Mouse (Mus musculus) hindbrain, embryonic 11.5 days (tissue): Measurements from ENCODE around the gene Stk32b. TPM values are rescaled to one million over a fixed set of nuclear protein-coding genes. Genes with fewer than 3 reads are reported as not detected.

Source experiments
- ATAC-seq: fragments of 200-750 bp; cut with Nextera tagmentation; 2 replicates; pipeline ENCODE4 v1.8.0; 2017; ENCODE audit warnings: mild to moderate bottlenecking, moderate TSS enrichment, moderate library complexity; ENCODE audit not compliant: low FRiP score
- DNase-seq: peaks from one replicate; pipeline ENCODE4 v3.0.0-alpha.2; 2015; ENCODE audit warnings: low spot score
- H3K27ac ChIP-seq: fragments of 300-500 bp; sonication (generic); 2 replicates; pipeline ENCODE4 v1.5.1; 2014; ENCODE audit warnings: mild to moderate bottlenecking, low read depth, low read length
- H3K27me3 ChIP-seq: fragments of 300-500 bp; sonication (generic); 2 replicates; pipeline ENCODE4 v1.6.1; 2014; ENCODE audit warnings: mild to moderate bottlenecking, low read length, moderate library complexity, mixed read lengths; ENCODE audit not compliant: control insufficient read depth, insufficient read depth
- H3K36me3 ChIP-seq: fragments of 300-500 bp; sonication (generic); 2 replicates; pipeline ENCODE4 v1.6.1; 2014; ENCODE audit warnings: mild to moderate bottlenecking, low read length, moderate library complexity, mixed read lengths; ENCODE audit not compliant: control insufficient read depth, insufficient read depth
- H3K4me1 ChIP-seq: fragments of 300-500 bp; sonication (generic); replicated peaks from 2 replicates; pipeline ENCODE4 v1.6.1; 2014; ENCODE audit warnings: low read length, mixed read lengths; ENCODE audit not compliant: control insufficient read depth, insufficient read depth
- H3K4me2 ChIP-seq: fragments of 300-500 bp; sonication (generic); replicated peaks from 2 replicates; pipeline ENCODE4 v1.6.1; 2014; ENCODE audit warnings: mild to moderate bottlenecking, low read depth, low read length
- H3K4me3 ChIP-seq: fragments of 300-500 bp; sonication (generic); 2 replicates; pipeline ENCODE4 v1.5.1; 2014; ENCODE audit warnings: low read depth, low read length
- H3K9ac ChIP-seq: fragments of 300-500 bp; sonication (generic); 2 replicates; pipeline ENCODE4 v1.6.1; 2014; ENCODE audit warnings: low read depth, low read length
- H3K9me3 ChIP-seq: fragments of 300-500 bp; sonication (generic); 2 replicates; pipeline ENCODE4 v1.6.1; 2016; ENCODE audit warnings: low read length; ENCODE audit not compliant: control insufficient read depth
- WGBS: fragments of 180-500 bp; shearing (Covaris S2); extraction: QIAGEN DNeasy Blood & Tissue Kit; methylation state at CpG from one replicate; pipeline ENCODE4 v1.1.7; 2014; 5-methylcytosine and 5-hydroxymethylcytosine counted together
- polyA plus RNA-seq: library from polyadenylated mRNA; unstranded; fragments of >200 nt; fragmentation: Nextera tagmentation; extraction: Ambion mirVana; gene quantifications from 2 replicates; pipeline ENCODE4 v1.2.1, GENCODE M21; 2014

Gene Stk32b
- polyA plus RNA-seq, 1 experiment from 2014 or later, result 6.3 TPM

- DNase-seq (no peak), ATAC-seq (no peak)
- H3K4me2 ChIP-seq, result no peak overlapping the region
- H3K27me3 ChIP-seq, result no peaks in the 10 kb centered on the region
- no peak overlapping the region for H3K27ac ChIP-seq
- no peaks in the 10 kb centered on the region for H3K4me1 ChIP-seq
- H3K36me3 ChIP-seq, result no peaks in the 10 kb centered on the region
- no peaks in the 10 kb centered on the region for H3K9me3 ChIP-seq
- H3K9ac ChIP-seq, result no peak overlapping the region
- no peak overlapping the region for H3K4me3 ChIP-seq
- WGBS, result 83% methylated on average over 6 of the region's 6 CpGs
Measured at GRCm38 (mm10) chr5:37586071-37586470, 130.9 kb downstream of the Stk32b start.

GRCm38 (mm10) chr5:37575427-37575826, 141.5 kb downstream of the Stk32b start:
- DNase-seq (no peak), ATAC-seq (no peak)
- WGBS, result 82% methylated on average over 6 of the region's 6 CpGs
- no peak overlapping the region for H3K9ac ChIP-seq
- no peaks in the 10 kb centered on the region for H3K4me1 ChIP-seq
- no peak overlapping the region for H3K27ac ChIP-seq
- H3K4me3 ChIP-seq, result no peak overlapping the region
- no peaks in the 10 kb centered on the region for H3K9me3 ChIP-seq
- no peaks in the 10 kb centered on the region for H3K27me3 ChIP-seq
- H3K4me2 ChIP-seq, result no peak overlapping the region
- no peaks in the 10 kb centered on the region for H3K36me3 ChIP-seq

DNA sequence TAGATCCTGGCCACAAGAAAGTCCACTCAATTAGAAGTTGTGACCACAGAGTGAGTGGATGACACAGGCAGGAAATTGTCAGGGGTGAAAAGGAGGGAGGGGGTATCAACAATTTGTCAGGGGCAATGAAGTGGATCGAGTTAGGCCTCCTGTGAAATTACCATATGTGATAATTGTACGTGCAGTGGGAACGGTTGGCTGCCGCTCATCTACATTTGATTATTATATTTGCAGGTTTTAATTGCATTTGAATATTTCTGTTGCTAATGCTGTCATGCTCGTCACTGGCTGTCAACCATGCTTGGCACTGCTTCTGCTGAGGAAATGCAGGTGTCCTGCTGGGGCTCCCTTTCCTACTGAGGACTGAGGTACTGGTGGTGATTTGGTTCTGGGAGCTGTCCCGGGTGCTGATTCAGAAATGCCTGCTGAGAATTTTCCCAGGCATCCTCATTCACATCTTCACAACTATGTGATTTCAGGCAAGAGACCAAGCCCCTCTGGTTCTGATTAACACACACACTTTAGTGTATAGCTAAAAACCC, 159.6 kb downstream of the Stk32b start:
- Histone ChIP-seq H3K36me3 (no peaks in the 10 kb centered on the region), H3K4me3 (no peak overlapping the region), H3K4me2 (no peak overlapping the region), H3K4me1 (no peaks in the 10 kb centered on the region), H3K9me3 (no peaks in the 10 kb centered on the region), H3K9ac (no peak overlapping the region), H3K27me3 (no peaks in the 10 kb centered on the region), H3K27ac (no peak overlapping the region)
- DNase-seq (peak; percentile 43), ATAC-seq (no peak)
- 58% methylated on average over 6 of the region's 6 CpGs for WGBS

DNA sequence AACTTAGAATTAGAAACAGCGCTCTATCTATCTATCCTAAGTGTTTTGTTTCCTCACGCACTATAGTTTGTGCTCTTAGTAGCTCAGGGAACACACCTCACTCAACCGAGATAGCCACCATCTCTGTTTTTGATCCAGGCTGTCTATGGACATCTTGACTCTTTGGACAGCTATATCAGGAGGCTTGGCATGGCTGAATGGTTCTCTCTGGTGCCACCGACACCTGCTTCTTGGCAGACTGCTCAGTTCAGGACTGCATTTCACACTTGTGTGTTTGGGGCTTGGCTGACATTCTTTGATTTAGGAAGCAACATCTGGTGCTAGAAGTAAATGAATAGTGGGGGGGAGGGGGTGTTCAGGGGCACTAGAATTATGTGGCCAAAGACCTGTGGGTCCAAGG, 162.7 kb downstream of the Stk32b start:
- Histone ChIP-seq H3K27ac (no peak overlapping the region), H3K36me3 (no peaks in the 10 kb centered on the region), H3K4me3 (no peak overlapping the region), H3K4me1 (no peaks in the 10 kb centered on the region), H3K9ac (no peak overlapping the region), H3K27me3 (no peaks in the 10 kb centered on the region), H3K9me3 (no peaks in the 10 kb centered on the region), H3K4me2 (no peak overlapping the region)
- WGBS, result 93% methylated on average over 4 of the region's 4 CpGs
- DNase-seq (no peak), ATAC-seq (no peak)

DNA sequence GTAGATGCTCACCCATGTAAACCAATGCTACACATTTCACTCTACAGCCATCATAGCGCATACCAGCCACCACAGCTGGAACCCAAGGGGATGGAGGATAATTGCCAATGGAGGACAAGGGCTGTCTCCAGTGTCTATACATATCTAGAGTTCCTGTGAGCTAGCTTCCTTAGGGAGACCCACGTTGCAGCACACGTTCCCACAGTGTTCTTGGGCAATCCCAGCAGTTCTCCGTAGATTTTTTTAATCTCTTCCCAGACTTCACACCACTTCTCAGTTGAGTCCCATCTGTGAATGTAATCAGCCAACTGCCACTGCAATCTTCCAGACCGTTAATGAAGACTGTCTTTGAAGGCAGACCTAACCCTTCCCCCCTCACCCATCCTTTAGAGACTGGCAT, 165.3 kb downstream of the Stk32b start:
- H3K27ac ChIP-seq, result no peak overlapping the region
- H3K4me2 ChIP-seq, result no peak overlapping the region
- no peak for ATAC-seq
- no peaks in the 10 kb centered on the region for H3K4me1 ChIP-seq
- no peak for DNase-seq
- H3K9ac ChIP-seq, result no peak overlapping the region
- H3K9me3 ChIP-seq, result no peaks in the 10 kb centered on the region
- 91% methylated on average over 5 of the region's 5 CpGs for WGBS
- no peaks in the 10 kb centered on the region for H3K27me3 ChIP-seq
- no peaks in the 10 kb centered on the region for H3K36me3 ChIP-seq
- H3K4me3 ChIP-seq, result no peak overlapping the region

DNA sequence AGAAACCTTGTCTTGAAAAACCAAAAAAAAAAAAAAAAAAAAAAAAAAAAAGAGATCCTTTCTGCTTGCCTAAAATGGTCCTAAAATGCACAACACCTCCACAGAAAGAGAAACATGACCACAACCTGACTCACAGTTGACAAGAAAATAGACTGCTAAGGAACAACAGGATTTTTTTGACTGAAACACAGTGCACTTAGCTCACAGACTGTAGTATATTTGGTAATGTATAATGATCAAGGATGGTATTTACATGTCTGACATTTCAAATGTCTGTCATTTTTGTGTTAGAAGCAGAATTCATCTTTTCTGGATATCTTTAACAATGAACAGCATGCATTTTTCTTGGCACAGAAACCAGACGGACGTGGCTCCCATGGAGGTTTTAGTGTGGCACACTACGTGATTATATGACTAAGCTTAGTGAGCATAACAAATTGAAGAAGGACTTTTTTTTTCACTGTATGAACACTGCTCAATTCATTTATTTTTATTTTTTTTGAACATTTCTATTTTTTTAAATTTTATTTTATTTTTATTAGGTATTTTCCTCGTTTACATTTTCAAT, 181.2 kb downstream of the Stk32b start:
- no peaks in the 10 kb centered on the region for H3K9me3 ChIP-seq
- H3K4me2 ChIP-seq, result no peak overlapping the region
- DNase-seq, result no peak
- H3K4me3 ChIP-seq, result no peak overlapping the region
- no peaks in the 10 kb centered on the region for H3K36me3 ChIP-seq
- no peak for ATAC-seq
- no peaks in the 10 kb centered on the region for H3K4me1 ChIP-seq
- H3K27ac ChIP-seq, result no peak overlapping the region
- 92% methylated on average over 4 of the region's 4 CpGs for WGBS
- no peaks in the 10 kb centered on the region for H3K27me3 ChIP-seq
- no peak overlapping the region for H3K9ac ChIP-seq

DNA sequence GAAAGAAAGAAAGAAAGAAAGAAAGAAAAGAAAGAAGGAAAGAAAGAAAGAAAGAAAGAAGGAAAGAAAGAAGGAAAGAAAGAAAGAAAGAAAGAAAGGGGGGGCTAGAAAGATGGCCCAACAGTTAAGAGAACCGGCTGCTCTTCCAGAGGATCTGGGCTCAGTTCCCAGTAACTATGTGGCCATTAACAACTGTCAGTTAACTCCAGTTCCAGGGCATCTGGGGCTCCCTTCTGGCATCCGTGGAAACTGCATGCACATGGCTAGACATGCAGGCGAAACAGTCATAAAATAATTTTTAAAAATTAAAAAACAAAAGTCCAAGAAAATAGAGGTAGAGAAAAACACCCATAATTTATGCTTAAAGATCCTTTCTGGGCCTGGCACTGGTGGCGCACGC, 181.7 kb downstream of the Stk32b start:
- Histone ChIP-seq H3K9me3 (no peaks in the 10 kb centered on the region), H3K4me2 (no peak overlapping the region), H3K4me1 (no peaks in the 10 kb centered on the region), H3K27ac (no peak overlapping the region), H3K9ac (no peak overlapping the region), H3K4me3 (no peak overlapping the region), H3K27me3 (no peaks in the 10 kb centered on the region), H3K36me3 (no peaks in the 10 kb centered on the region)
- no peak for ATAC-seq
- 85% methylated on average over 5 of the region's 5 CpGs for WGBS
- DNase-seq, result no peak

DNA sequence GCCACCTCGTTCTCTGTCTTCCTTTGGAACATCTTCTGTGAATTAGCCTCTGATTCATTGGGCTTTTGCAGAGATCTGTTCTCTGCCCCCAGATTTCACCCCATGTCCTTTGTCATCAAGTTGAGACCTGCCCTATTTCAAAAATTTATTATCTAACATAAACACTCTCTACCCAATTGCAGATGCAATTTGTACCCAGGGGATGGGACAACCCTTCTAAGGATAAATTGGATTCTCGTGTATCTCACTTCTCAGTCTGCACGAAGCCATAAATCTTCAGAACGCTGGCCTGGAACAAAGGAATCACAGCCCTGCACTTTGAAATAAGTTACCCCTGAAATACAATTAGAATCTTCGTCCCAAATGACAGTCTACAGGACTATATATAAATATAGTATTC, 191.6 kb downstream of the Stk32b start:
- no peaks in the 10 kb centered on the region for H3K4me1 ChIP-seq
- WGBS, result 85% methylated on average over 5 of the region's 5 CpGs
- H3K4me2 ChIP-seq, result no peak overlapping the region
- H3K9me3 ChIP-seq, result no peaks in the 10 kb centered on the region
- H3K36me3 ChIP-seq, result no peaks in the 10 kb centered on the region
- H3K4me3 ChIP-seq, result no peak overlapping the region
- ATAC-seq (no peak), DNase-seq (no peak)
- no peaks in the 10 kb centered on the region for H3K27me3 ChIP-seq
- no peak overlapping the region for H3K27ac ChIP-seq
- H3K9ac ChIP-seq, result no peak overlapping the region

- no peaks in the 10 kb centered on the region for H3K9me3 ChIP-seq
- no peak for ATAC-seq
- no peak for DNase-seq
- no peak overlapping the region for H3K9ac ChIP-seq
- no peak overlapping the region for H3K27ac ChIP-seq
- H3K4me1 ChIP-seq, result no peaks in the 10 kb centered on the region
- no peaks in the 10 kb centered on the region for H3K27me3 ChIP-seq
- WGBS, result 90% methylated on average over 3 of the region's 3 CpGs
- no peak overlapping the region for H3K4me3 ChIP-seq
- H3K36me3 ChIP-seq, result no peaks in the 10 kb centered on the region
- H3K4me2 ChIP-seq, result no peak overlapping the region
Measured at GRCm38 (mm10) chr5:37520441-37520840, 196.5 kb downstream of the Stk32b start.
